Mouse (Mus musculus): Measurements from ENCODE around the gene Kras.
A peak's percentile ranks its signal among the peaks of the same experiment; 100 is the strongest.

Kras gene

DNA sequence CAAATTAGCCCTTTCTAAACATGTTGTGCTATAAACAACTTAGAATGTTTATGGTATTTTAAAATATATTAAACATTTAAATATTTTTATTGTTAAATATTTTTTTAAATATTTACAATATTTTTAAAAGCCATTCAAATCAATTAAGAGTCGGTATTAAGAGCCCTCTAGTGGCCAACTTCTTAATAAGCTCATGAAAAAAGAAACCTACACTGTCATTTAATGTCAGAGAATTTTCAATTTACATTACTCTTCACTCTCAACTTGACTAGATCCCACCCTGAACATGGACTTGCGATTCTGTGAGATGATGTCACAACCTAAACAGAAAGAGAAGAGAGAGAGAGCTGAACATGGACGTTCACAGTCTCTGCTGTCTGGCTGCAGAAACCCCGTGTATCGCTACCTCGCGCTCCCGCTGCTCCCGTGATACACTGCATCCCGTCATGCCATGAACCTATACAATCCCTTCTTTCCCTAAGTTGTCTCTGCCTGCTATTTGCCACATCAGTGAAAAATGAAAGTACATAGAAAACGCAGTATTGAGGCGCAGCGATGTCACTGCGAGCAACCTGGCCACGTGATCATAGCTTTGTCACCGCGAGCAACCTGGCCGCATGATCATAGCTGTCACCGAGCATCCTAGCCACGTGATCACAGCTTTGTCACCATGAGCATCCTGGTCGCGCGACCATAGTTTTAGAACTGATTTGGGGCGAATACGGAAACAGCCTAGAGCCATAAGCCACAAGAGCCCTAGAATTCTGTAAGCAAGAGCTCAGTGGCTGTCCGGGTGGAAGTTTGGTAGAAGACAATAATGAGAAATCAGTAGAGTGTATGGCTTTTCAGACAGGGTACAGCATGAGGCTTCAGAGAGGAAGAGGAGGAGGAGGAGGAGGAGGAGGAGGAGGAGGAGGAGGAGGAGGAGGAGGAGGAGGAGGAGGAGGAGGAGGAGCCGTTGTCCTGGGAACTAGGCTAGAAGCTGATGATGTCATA, 62.6 kb downstream of the Kras start:
- DNase-seq (ENCODE audit: low spot score in 2 of 2): peak; percentile 58 to 63

DNA sequence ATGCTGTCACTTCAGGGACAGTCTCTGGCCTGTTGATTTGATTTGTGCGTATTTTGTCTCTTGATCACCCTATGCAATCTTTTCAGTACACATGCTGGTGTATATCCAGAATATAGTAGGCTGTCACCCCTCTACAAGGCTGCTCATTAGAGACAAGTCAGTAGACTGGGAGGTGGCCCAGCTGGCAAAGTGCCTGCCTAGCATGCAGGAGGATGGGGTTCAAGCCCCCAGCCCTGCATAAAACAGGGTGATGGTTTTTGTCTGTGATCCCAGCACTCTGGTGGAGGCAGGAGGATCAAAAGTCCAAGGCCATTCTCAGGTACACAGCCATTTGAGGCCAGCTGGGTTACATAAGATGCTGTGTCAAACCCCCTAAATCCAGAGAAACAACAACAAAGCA, 63.9 kb downstream of the Kras start:
- no peak for DNase-seq (ENCODE audit: low spot score in 2 of 2)

DNA sequence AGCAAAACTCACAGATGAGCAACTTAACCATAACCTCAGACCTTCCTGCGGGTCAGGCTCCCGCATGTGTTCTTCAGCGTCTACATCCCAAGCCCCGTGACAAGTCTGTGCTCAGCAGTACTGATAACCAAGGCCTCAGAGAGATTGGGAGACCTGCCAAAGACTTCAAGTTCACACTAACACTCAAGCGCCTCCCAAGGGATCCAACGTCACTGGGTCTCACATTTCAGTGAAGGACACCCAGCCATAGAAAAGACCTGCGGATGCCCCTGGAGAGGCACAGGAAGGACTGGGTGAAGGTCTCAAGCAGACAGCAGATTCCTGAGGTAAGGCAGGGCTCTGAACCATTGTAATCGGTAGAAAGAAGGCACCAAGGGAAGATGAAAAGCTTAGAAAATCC, 68.0 kb downstream of the Kras start:
- no peak for DNase-seq (ENCODE audit: low spot score in 2 of 2)

DNA sequence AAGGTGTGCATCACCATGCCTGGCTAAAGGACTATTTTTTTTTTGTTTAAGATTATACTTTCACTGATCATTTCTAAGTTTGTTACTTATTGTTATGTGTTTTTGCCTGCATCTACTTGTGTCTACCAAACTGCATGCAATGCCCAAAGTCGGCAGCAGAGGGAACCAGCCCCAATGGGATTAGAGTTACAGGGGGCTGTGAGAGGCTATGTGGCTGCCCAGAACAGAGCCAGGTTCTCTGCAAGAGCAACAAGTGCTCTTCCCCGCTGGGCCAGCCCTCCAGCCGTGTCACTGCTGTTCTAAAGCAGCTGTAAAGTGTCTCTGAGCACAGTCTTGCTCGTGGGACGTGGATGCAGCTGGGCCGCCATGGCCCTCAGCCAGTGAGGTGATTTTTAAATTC, 70.4 kb downstream of the Kras start:
- peak in 1 of 2 experiments; percentile 31 for DNase-seq (ENCODE audit: low spot score in 2 of 2)

DNA sequence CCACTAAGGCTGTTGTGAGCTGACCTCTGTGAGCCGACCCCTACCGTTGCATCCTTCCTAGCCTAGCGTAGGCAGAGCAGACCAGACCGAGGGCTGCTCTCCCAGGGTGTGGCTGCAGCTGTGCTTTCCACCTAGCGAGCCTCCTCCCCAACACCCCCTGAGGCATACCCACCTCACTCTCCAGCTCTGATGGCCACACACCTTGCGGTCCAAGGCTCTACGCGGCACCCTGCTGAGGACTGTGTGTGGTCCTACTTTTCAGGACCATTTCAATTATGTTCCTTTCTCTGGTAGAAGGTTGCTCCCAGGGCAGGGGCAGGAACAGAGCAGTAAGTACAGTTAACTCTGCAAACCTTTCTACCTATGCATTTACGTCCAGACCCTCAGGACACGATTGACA, 73.6 kb downstream of the Kras start:
- no peak for DNase-seq (ENCODE audit: low spot score in 2 of 2)

DNA sequence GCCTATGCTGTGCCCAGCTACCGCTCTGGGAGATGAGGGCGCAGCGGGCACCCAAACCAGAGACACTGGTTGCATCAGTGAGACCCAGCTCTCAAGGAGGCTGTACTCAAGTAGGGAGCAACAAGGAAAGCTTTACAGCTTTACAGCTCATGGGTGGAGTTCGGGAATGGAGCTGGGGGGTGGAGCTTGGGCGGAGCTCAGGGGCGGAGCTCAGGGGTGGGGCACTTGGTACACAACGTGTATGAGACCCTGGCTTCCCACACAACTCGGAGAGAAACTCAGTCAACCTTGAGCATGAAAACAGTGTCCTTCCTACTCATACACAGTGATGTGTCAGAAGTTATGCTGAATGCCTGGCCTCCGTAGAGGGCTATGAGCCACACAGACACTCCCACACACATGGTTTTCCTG, 74.5 kb downstream of the Kras start:
- DNase-seq (ENCODE audit: low spot score in 2 of 2): no peak

- peak in 1 of 2 experiments; percentile 30 for DNase-seq (ENCODE audit: low spot score in 2 of 2)
Measured at GRCm38 (mm10) chr6:145173781-145174191, 76.3 kb downstream of the Kras start.

DNA sequence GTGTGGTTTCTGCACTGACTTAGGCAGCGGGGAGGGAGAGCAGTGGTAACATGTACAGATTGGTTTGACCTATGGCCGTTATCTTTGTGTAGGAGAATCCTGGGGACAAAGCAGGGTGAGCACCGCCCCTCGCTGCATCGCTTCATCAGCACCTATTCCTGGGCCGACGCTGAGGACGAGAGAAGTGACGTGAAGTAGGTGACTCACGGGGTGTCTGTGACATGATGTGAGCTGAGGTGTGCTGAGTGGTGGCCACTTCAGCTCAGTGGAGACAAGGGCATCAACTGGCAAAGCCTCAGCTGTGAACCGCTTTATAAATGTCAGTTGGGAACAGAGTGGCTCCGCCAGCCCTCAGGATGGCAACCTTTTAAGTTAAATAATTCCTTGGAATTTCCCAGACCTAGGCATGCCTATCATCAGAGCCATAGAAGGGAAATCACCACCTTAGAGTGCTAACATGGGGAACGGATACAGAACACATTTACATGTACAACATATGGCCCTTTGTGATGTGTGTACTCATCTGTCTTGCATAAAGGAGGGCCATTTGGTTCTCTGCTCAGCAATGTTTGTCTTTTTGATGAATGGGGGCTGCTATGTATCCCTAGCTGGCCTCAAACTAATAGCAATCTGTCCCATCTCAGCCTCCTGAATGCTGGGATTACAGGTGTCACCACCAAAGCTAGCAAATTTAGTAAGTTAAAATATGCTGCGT, 78.0 kb downstream of the Kras start:
- DNase-seq (ENCODE audit: low spot score in 2 of 2): no peak

Measured in frontal cortex, postnatal 36 days (tissue).